Mouse (Mus musculus) ES-E14 (cell line): ENCODE data around the gene Aqp7. TPM values are rescaled to one million over a fixed set of nuclear protein-coding genes. Genes with fewer than 3 reads are reported as not detected.

ENCODE experiments used
- DNase-seq: peaks from one replicate; pipeline ENCODE4 v3.0.0-alpha.2; 2013; ENCODE audit warnings: low read depth, low spot score
- H3K27ac ChIP-seq: 2 replicates; pipeline ENCODE4 v1.5.1; 2012; ENCODE audit warnings: low read depth, mild to moderate bottlenecking, low read length, moderate library complexity, mixed read lengths; ENCODE audit not compliant: poor library complexity, insufficient read depth, severe bottlenecking
- H3K36me3 ChIP-seq: 2 replicates; pipeline ENCODE4 v1.6.1; 2012; ENCODE audit warnings: mild to moderate bottlenecking, low read length, moderate library complexity, mixed read lengths; ENCODE audit not compliant: control insufficient read depth, poor library complexity, insufficient read depth, severe bottlenecking
- H3K4me1 ChIP-seq, 2 experiments: fragments of 150-350 bp in 1 of 2; sonication (generic) in 1 of 2; 2 replicates each; pipeline ENCODE4 v1.6.1; 2012; ENCODE audit warnings: low read length in 2 of 2, mild to moderate bottlenecking in 1 of 2, mixed read lengths in 1 of 2; ENCODE audit not compliant: control insufficient read depth in 2 of 2, insufficient read depth in 2 of 2, poor library complexity in 1 of 2
- H3K4me3 ChIP-seq, 2 experiments: fragments of 150-350 bp in 1 of 2; sonication (generic) in 1 of 2; 2 replicates each; pipeline ENCODE4 v1.5.1; 2012; ENCODE audit warnings: low read length in 2 of 2, low read depth in 1 of 2, mild to moderate bottlenecking in 1 of 2, mixed read lengths in 1 of 2; ENCODE audit not compliant: insufficient read depth in 1 of 2, poor library complexity in 1 of 2, severe bottlenecking in 1 of 2
- H3K9ac ChIP-seq: 2 replicates; pipeline ENCODE4 v1.6.1; 2012; ENCODE audit warnings: low read depth, mild to moderate bottlenecking, low read length, mixed read lengths; ENCODE audit not compliant: poor library complexity, insufficient read depth, severe bottlenecking
- H3K9me3 ChIP-seq: fragments of 150-350 bp; sonication (generic); 2 replicates; pipeline ENCODE4 v1.6.1; 2012; ENCODE audit warnings: low read depth, mild to moderate bottlenecking, low read length; ENCODE audit not compliant: control insufficient read depth, insufficient read depth
- CHD2 ChIP-seq: IDR thresholded peaks from 2 replicates; pipeline ENCODE4 v1.6.1; 2014; ENCODE audit warnings: mild to moderate bottlenecking, low read depth, low read length, inconsistent platforms
- HCFC1 ChIP-seq: IDR thresholded peaks from 2 replicates; pipeline ENCODE4 v1.6.1; 2012; ENCODE audit warnings: low read length, inconsistent platforms, borderline replicate concordance; ENCODE audit not compliant: insufficient read depth
- MAFK ChIP-seq: IDR thresholded peaks from 2 replicates; pipeline ENCODE4 v1.6.1; 2014; ENCODE audit warnings: mild to moderate bottlenecking, low read depth, low read length, inconsistent platforms; ENCODE audit not compliant: insufficient read depth
- ZC3H11A ChIP-seq: IDR thresholded peaks from 2 replicates; pipeline ENCODE4 v1.6.1; 2012; ENCODE audit warnings: low read depth, mild to moderate bottlenecking, inconsistent platforms, low read length, borderline replicate concordance
- ZNF384 ChIP-seq: IDR thresholded peaks from 2 replicates; pipeline ENCODE4 v1.6.1; 2012; ENCODE audit warnings: low read depth, low read length, inconsistent platforms
- in situ Hi-C, 2 experiments: fragments of 600-800 bp; cut with MboI; formaldehyde crosslinking; loops; one replicate each; pipeline ENCODE4 v1.15.1; 2025; ENCODE audit warnings: low sequenced_read_pairs in 2 of 2, inconsistent platforms in 1 of 2; ENCODE audit not compliant: unreplicated experiment in 2 of 2
- total RNA-seq: library from RNA; depleted of rRNA; stranded (reverse); fragments of 300-350 nt; gene quantifications from 2 replicates; pipeline ENCODE4 v1.2.3, GENCODE M21; 2012; rRNA removed

The Aqp7 gene
- total RNA-seq, 1 experiment = not detected

- TF ChIP-seq HCFC1 = no peak
- TF ChIP-seq CHD2 = no peak
- TF ChIP-seq ZNF384 = no peak
- TF ChIP-seq MAFK = no peak
- TF ChIP-seq ZC3H11A = no peak
- DNase-seq = no peak
- in situ Hi-C loops = no loop called here
- Histone ChIP-seq H3K4me1 (no peaks in the 10 kb centered on the region), H3K9me3 (no peaks in the 10 kb centered on the region), H3K9ac (no peak overlapping the region), H3K27ac (no peak overlapping the region; the same call in 1 of the 2 replicates), H3K4me3 (no peak overlapping the region), H3K36me3 (peaks cover 56% of the 10 kb centered on the region)
These were observed 47.7 kb downstream of the Aqp7 start for GRCm38 (mm10) chr4:41000271-41000670.

GRCm38 (mm10) chr4:40997916-40998315 is 50.0 kb downstream of the Aqp7 start:
- TF ChIP-seq CHD2 (no peak), MAFK (no peak), ZNF384 (no peak), HCFC1 (no peak), ZC3H11A (no peak)
- Histone ChIP-seq H3K27ac (no peak overlapping the region), H3K9ac (no peak overlapping the region), H3K9me3 (no peaks in the 10 kb centered on the region), H3K4me3 (no peak overlapping the region), H3K4me1 (no peaks in the 10 kb centered on the region), H3K36me3 (peaks cover 46% of the 10 kb centered on the region)
- no peak for DNase-seq
- in situ Hi-C loops = loop anchor here in 1 of 2 experiments (10.0 kb wide), 1 partner anchor 263 kb away; no protein-coding TSS in a partner anchor

- H3K9ac ChIP-seq = no peak overlapping the region
- no peak overlapping the region for H3K27ac ChIP-seq
- peaks cover 47% of the 10 kb centered on the region for H3K36me3 ChIP-seq
- in situ Hi-C loops = loop anchor here in 1 of 2 experiments (10.0 kb wide), 1 partner anchor 262 kb away; no protein-coding TSS in a partner anchor
- no peaks in the 10 kb centered on the region for H3K4me1 ChIP-seq
- no peaks in the 10 kb centered on the region for H3K9me3 ChIP-seq
- no peak for DNase-seq
- no peak for TF ChIP-seq ZNF384
- TF ChIP-seq ZC3H11A = no peak
- no peak for TF ChIP-seq HCFC1
- TF ChIP-seq CHD2 = no peak
- TF ChIP-seq MAFK = no peak
- no peak overlapping the region for H3K4me3 ChIP-seq
These were observed 51.6 kb downstream of the Aqp7 start for GRCm38 (mm10) chr4:40996302-40996701.

- in situ Hi-C loops = loop anchor here in 1 of 2 experiments (10.0 kb wide), 1 partner anchor 255 kb away; no protein-coding TSS in a partner anchor
- peaks cover 56% of the 10 kb centered on the region for H3K36me3 ChIP-seq
- no peaks in the 10 kb centered on the region for H3K9me3 ChIP-seq
- H3K4me1 ChIP-seq = no peaks in the 10 kb centered on the region
- H3K9ac ChIP-seq = no peak overlapping the region
- no peak for DNase-seq
- H3K27ac ChIP-seq = no peak overlapping the region
- TF ChIP-seq ZC3H11A (no peak), HCFC1 (no peak), ZNF384 (no peak), MAFK (no peak), CHD2 (no peak)
- H3K4me3 ChIP-seq = no peak overlapping the region
These were observed 58.3 kb downstream of the Aqp7 start for GRCm38 (mm10) chr4:40989633-40990032.

- DNase-seq = no peak
These were observed 64.3 kb downstream of the Aqp7 start for GRCm38 (mm10) chr4:40983686-40984085.

More at GRCm38 (mm10) chr4:40983686-40984085, 64.3 kb downstream of the Aqp7 start:
- Histone ChIP-seq H3K4me1 (peaks cover 2% of the 10 kb centered on the region in 2 experiments; a peak in 1 of 4 replicates), H3K27ac (no peak overlapping the region), H3K36me3 (peaks cover 33% of the 10 kb centered on the region), H3K9me3 (no peaks in the 10 kb centered on the region), H3K4me3 (no peak overlapping the region), H3K9ac (no peak overlapping the region)
- in situ Hi-C loops = no loop called here
- TF ChIP-seq ZC3H11A (no peak), MAFK (no peak), HCFC1 (no peak), ZNF384 (no peak), CHD2 (no peak)

Other genes with a start within 250 kb of the Aqp7 start
- 29.2 and 35.8 TPM in 2 replicates for gene B4galt1, start 194.1 kb downstream of the Aqp7 start, total RNA-seq
- gene Spink4, start 128.1 kb downstream of the Aqp7 start, total RNA-seq = not detected in 2 replicates
- 77.9 and 99.5 TPM in 2 replicates for gene Bag1, start 99.8 kb downstream of the Aqp7 start, total RNA-seq
- 41.5 and 67.5 TPM in 2 replicates for gene Chmp5, start 99.7 kb downstream of the Aqp7 start, total RNA-seq
- 71.7 and 82.7 TPM in 2 replicates for gene Nfx1, start 77.2 kb downstream of the Aqp7 start, total RNA-seq
- gene Aqp3, start 50.0 kb upstream of the Aqp7 start, total RNA-seq = 62.9 and 87.0 TPM in 2 replicates
- gene Nol6, start 76.3 kb upstream of the Aqp7 start, total RNA-seq = 67.5 and 69.4 TPM in 2 replicates
- 47.4 and 52.3 TPM in 2 replicates for gene Ube2r2, start 87.6 kb upstream of the Aqp7 start, total RNA-seq
- 41.2 and 42.7 TPM in 2 replicates for gene Ubap2, start 227.0 kb upstream of the Aqp7 start, total RNA-seq